Mouse (Mus musculus) neural tube, embryonic 11.5 days (tissue): ENCODE measurements around the gene Rer1. TPM values are rescaled to one million over a fixed set of nuclear protein-coding genes. Genes with fewer than 3 reads are reported as not detected.
A peak's percentile ranks its signal among the peaks of the same experiment; 100 is the strongest.

Experiments
- ATAC-seq: fragments of 200-750 bp; cut with Nextera tagmentation; 2 replicates; pipeline ENCODE4 v1.8.0; 2017; ENCODE audit warnings: moderate number of reproducible peaks, mild to moderate bottlenecking, moderate TSS enrichment, moderate library complexity; ENCODE audit not compliant: insufficient read depth, low FRiP score, low TSS enrichment
- DNase-seq: peaks from one replicate; pipeline ENCODE4 v3.0.0-alpha.2; 2015; ENCODE audit warnings: low spot score
- H3K27ac ChIP-seq: fragments of 300-500 bp; sonication (generic); 2 replicates; pipeline ENCODE4 v1.5.1; 2014; ENCODE audit warnings: low read depth, mild to moderate bottlenecking, low read length
- H3K27me3 ChIP-seq: fragments of 300-500 bp; sonication (generic); 2 replicates; pipeline ENCODE4 v1.6.1; 2014; ENCODE audit warnings: mild to moderate bottlenecking, low read length, mixed read lengths; ENCODE audit not compliant: control insufficient read depth, insufficient read depth
- H3K36me3 ChIP-seq: fragments of 300-500 bp; sonication (generic); 2 replicates; pipeline ENCODE4 v1.6.1; 2014; ENCODE audit warnings: mild to moderate bottlenecking, low read length, moderate library complexity, mixed read lengths; ENCODE audit not compliant: control insufficient read depth, insufficient read depth
- H3K4me1 ChIP-seq: fragments of 300-500 bp; sonication (generic); 2 replicates; pipeline ENCODE4 v1.6.1; 2014; ENCODE audit warnings: low read length, mixed read lengths; ENCODE audit not compliant: control insufficient read depth, insufficient read depth
- H3K4me2 ChIP-seq: fragments of 300-500 bp; sonication (generic); 2 replicates; pipeline ENCODE4 v1.6.1; 2014; ENCODE audit warnings: low read depth, mild to moderate bottlenecking, moderate library complexity
- H3K4me3 ChIP-seq: fragments of 300-500 bp; sonication (generic); 2 replicates; pipeline ENCODE4 v1.5.1; 2014; ENCODE audit warnings: low read depth, low read length
- H3K9ac ChIP-seq: fragments of 300-500 bp; sonication (generic); 2 replicates; pipeline ENCODE4 v1.6.1; 2014; ENCODE audit warnings: mild to moderate bottlenecking, low read length
- H3K9me3 ChIP-seq: fragments of 300-500 bp; sonication (generic); 2 replicates; pipeline ENCODE4 v1.6.1; 2016; ENCODE audit warnings: low read length; ENCODE audit not compliant: control insufficient read depth
- WGBS: fragments of 180-500 bp; shearing (Covaris S2); extraction: QIAGEN DNeasy Blood & Tissue Kit; methylation state at CpG from one replicate; pipeline ENCODE4 v1.1.7; 2014; 5-methylcytosine and 5-hydroxymethylcytosine counted together
- polyA plus RNA-seq: library from polyadenylated mRNA; unstranded; fragments of >200 nt; fragmentation: Nextera tagmentation; extraction: Ambion mirVana; gene quantifications from 2 replicates; pipeline ENCODE4 v1.2.1, GENCODE M21; 2014

Gene Rer1
- polyA plus RNA-seq, 1 experiment from 2014 or later = 145 TPM

DNA sequence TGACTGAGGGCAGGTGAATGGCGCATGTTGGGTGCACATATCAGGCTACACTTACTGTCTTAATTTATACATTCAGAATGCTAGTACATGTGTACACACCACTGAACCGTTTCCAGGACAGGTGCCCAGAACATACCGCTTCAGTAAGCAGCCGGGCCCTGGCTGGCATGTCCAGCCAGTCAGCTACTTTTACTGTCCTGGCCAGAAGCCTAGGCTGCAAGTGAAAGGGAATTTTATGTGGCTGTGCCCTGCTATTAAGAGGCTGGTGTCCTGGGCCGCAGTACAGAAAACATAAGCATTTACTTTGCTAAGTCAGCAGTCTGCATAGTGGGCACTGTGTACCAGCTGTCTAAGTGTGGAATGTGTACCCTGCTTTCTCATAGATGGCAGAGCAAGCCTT lies 15.3 kb downstream of the Rer1 start:
- no peaks in the 10 kb centered on the region for H3K9me3 ChIP-seq
- no peak overlapping the region for H3K27ac ChIP-seq
- no peak overlapping the region for H3K9ac ChIP-seq
- peaks cover 24% of the 10 kb centered on the region for H3K36me3 ChIP-seq
- 95% methylated on average over 5 of the region's 5 CpGs for WGBS
- ATAC-seq = no peak
- no peak overlapping the region for H3K4me3 ChIP-seq
- no peaks in the 10 kb centered on the region for H3K27me3 ChIP-seq
- DNase-seq = no peak
- no peak overlapping the region for H3K4me2 ChIP-seq
- peaks cover 6% of the 10 kb centered on the region for H3K4me1 ChIP-seq

DNA sequence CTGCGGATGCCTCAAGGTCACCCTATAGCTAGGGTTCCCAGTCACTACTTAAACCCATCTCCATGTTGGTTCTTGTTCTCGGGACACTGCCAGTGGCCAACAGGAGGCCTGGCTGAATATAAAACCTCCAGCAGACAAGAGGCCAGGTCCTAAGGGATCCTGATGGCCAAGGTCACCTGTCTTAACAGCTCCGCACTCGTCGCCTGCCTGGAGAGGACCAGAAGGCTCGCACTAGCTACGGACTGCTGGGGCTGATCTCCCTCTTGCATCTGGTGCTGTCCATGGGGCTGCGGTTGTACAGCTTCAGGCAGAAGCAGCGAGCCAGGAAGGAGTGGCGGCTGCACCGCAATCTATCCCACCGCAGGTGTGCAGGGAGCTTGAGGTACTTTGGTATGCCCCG lies 16.0 kb downstream of the Rer1 start:
- ATAC-seq (no peak), DNase-seq (no peak)
- Histone ChIP-seq H3K4me1 (peaks cover 6% of the 10 kb centered on the region), H3K9me3 (no peaks in the 10 kb centered on the region), H3K4me2 (no peak overlapping the region), H3K27ac (no peak overlapping the region), H3K27me3 (no peaks in the 10 kb centered on the region), H3K36me3 (peaks cover 19% of the 10 kb centered on the region), H3K9ac (no peak overlapping the region), H3K4me3 (no peak overlapping the region)
- 96% methylated on average over 13 of the region's 13 CpGs for WGBS

DNA sequence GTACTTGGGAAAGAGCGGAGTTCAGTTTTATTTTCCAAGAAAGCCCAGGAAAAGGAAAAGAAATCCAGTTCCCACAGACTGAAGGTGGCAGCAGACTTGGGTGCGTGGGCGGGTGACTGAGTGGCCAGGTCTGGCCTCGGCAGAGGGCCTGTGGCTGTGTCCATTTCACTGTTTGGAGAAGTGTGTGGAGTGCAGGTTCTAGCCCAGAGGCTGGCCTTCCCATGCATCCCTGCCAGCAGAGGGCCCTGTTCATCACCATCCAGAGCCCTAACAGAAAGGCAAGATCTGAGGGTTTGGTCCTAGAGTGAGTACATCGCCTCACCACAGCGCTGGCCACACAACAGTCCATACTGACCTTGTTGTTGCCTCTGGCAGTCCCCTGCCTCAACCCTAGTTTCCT lies 17.0 kb downstream of the Rer1 start:
- Histone ChIP-seq H3K36me3 (peaks cover 19% of the 10 kb centered on the region), H3K4me3 (no peak overlapping the region), H3K9me3 (no peaks in the 10 kb centered on the region), H3K4me1 (peaks cover 6% of the 10 kb centered on the region), H3K9ac (no peak overlapping the region), H3K4me2 (no peak overlapping the region), H3K27me3 (no peaks in the 10 kb centered on the region), H3K27ac (no peak overlapping the region)
- WGBS = 89% methylated on average over 6 of the region's 6 CpGs
- DNase-seq (no peak), ATAC-seq (no peak)

DNA sequence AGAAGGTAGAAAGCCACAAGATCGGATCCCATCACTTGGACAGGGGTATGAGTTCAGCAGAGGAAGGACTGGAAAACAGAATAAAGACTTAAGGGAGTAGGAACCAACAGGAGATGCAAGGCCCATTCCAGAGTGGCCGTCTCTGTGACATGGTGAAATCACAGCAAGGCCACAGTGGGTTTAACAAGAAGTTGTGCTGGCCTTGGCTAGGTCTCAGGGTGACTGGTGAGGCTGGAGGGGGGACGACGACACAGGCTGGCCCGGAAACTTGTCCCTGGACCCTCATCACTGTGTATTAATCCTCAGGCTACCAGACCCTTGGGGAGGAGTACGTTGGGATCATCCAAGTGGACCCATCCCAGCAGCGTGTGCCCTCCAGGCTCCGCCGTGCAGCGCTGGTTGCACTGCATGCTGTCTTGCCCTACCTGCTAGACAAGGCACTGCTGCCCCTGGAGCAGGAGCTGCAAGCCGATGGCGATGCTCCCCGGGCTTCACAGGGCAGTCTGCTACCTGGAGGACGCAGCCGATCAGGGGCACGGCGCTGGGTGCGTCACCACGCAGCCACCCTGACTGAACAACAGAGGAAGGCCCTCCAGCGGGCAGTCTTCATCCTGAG lies 17.7 kb downstream of the Rer1 start:
- DNase-seq (no peak), ATAC-seq (no peak)
- WGBS = 95% methylated on average over 20 of the region's 20 CpGs
- no peak overlapping the region for H3K4me2 ChIP-seq
- no peaks in the 10 kb centered on the region for H3K9me3 ChIP-seq
- H3K36me3 ChIP-seq = peaks cover 18% of the 10 kb centered on the region
- no peak overlapping the region for H3K9ac ChIP-seq
- H3K4me3 ChIP-seq = no peak overlapping the region
- H3K4me1 ChIP-seq = peaks cover 6% of the 10 kb centered on the region
- H3K27ac ChIP-seq = no peak overlapping the region
- H3K27me3 ChIP-seq = no peaks in the 10 kb centered on the region

DNA sequence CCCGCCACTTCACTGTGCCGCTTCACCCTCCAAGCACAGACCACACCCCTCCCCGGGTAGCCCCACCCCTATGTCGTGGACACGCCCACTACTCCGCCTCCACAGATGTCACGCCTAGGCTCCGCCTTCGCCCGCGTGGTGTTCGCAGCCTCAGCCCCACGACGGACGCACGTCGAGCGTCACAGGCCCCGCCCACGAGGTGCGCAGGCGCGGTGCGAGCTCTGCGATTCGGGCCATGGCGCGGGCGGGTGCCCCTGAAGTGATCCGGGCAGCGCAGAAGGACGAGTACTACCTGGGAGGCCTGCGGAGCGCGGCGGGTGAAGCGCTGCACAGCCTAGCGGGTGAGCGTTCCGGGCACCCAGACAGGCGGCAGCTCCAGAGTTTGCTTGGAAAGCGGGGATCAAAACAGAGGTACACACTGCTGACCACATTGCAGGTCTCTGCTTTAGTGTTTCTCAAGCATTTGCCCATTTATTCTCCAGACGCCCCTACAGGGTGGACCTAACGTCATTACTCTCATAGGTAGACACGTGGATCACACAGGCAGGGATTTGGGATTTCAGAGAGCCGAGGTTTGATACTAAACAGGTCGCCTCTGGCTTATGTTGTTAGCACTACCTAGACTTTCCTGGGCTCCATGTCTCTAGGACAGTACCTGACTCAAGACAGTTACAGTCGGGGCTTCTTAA lies 19.2 kb downstream of the Rer1 start, which contains the start of gene Pex10:
Gene Pex10 (plus strand): TSS at position 183 of the 689 bp plus-strand sequence.
- under 1% methylated on average over 48 of the region's 48 CpGs for WGBS
- H3K9ac ChIP-seq = peak within 1 kb of the TSS; percentile 75
- peaks cover 12% of the 10 kb centered on the region; the same call in 1 of the 2 replicates for H3K36me3 ChIP-seq
- ATAC-seq (peak; percentile 92), DNase-seq (peak; percentile 99)
- peak within 1 kb of the TSS; percentile 61; the same call in 1 of the 2 replicates for H3K27ac ChIP-seq
- no peaks in the 10 kb centered on the region for H3K27me3 ChIP-seq
- H3K4me2 ChIP-seq = peak within 1 kb of the TSS; percentile 87
- no peaks in the 10 kb centered on the region for H3K9me3 ChIP-seq
- peaks cover 6% of the 10 kb centered on the region for H3K4me1 ChIP-seq
- H3K4me3 ChIP-seq = peak within 1 kb of the TSS; percentile 64

DNA sequence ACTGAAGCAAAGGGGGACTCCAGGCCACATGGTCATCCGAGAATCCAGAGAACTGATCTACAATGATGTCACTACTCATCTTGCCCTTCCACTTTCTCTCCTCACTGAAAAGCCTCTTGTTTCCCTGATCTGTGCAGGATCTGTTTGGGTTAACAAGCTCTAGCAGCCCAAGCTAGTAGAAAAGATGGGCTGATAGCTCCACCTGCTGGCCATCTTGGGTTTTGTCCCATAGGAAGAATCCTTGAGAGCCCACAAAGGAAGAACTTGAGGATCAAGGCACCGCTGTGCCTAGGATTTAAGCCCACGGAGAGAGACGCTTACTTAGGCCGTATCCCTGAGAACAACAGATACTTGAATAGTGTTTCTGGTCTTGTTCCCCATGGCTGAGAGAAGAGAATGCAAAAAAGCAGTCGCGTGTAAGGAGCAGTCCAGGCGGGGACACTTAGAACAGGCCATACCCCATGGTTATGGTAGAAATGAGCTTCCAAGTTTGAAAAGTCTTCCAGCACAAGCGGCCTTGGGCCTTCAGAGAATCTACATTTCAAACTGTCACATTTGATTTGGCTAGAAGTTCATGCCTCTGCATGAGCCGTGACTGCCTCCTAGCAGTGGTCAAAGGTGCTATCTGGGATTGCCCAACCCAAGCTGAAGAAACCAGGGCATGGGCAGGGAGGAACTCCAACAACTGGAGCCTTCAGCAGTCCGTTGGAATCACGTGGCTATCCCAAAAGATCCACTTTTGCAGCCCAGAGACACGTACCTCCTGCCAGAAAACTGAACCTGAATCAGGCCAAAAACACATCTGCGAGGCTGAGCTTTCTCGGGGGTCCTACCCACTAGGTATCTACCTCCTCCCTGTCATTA lies 20.0 kb downstream of the Rer1 start:
- H3K4me2 ChIP-seq = peak overlapping the region; percentile 31
- H3K9me3 ChIP-seq = no peaks in the 10 kb centered on the region
- ATAC-seq (peak; percentile 64), DNase-seq (peak; percentile 93)
- H3K27me3 ChIP-seq = no peaks in the 10 kb centered on the region
- 3% methylated on average over 15 of the region's 15 CpGs for WGBS
- peaks cover 8% of the 10 kb centered on the region; the same call in 1 of the 2 replicates for H3K36me3 ChIP-seq
- peak overlapping the region; percentile 61; the same call in 1 of the 2 replicates for H3K27ac ChIP-seq
- H3K4me1 ChIP-seq = peaks cover 6% of the 10 kb centered on the region
- H3K4me3 ChIP-seq = peak overlapping the region; percentile 18; the same call in 1 of the 2 replicates
- H3K9ac ChIP-seq = no peak overlapping the region

DNA sequence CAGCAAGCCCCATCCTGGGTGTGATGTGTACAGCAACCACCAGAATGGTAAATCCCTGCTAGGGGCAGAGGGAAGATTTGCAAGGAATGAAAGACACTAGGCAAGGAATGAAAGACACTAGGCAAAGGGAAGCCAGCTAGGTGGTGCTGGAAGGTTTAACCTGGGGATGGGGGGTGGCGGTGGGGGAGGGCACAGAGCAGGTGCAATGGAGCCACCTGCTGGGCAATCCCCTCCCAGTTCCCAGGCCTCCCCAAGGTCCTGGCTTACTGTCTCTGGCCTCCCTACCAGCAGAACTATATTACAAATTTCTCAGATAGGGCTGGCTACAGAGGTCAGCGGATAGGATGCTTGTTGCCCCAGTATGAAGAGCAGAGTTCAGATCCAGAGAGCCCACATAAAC lies 21.7 kb downstream of the Rer1 start:
- peaks cover 2% of the 10 kb centered on the region; the same call in 1 of the 2 replicates for H3K36me3 ChIP-seq
- DNase-seq = no peak
- peaks cover 6% of the 10 kb centered on the region for H3K4me1 ChIP-seq
- ATAC-seq = no peak
- WGBS = 79% methylated on average over 2 of the region's 2 CpGs
- no peaks in the 10 kb centered on the region for H3K27me3 ChIP-seq
- H3K9me3 ChIP-seq = no peaks in the 10 kb centered on the region
- no peak overlapping the region for H3K4me3 ChIP-seq
- H3K27ac ChIP-seq = no peak overlapping the region
- no peak overlapping the region for H3K9ac ChIP-seq
- no peak overlapping the region for H3K4me2 ChIP-seq

DNA sequence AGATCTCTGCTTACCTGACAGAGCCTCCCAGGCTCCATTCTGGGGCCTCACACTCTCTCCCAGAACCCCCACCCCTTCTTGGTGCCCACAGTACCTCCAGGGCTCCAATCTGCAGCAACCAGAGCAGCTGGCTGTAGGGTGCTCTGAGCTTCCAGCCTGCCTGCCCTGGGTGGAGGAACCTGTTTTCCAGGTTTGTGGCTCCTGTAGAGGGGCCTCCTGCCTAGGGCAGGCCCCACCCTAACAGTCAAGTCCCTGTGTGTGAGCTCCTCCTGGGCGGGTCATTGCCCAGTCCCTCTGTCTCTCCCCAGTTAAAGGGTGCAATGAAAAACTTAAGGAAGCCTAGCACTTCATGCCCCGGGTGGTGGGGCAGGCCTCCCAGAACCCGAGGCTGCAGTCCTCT lies 22.3 kb downstream of the Rer1 start:
- no peak overlapping the region for H3K27ac ChIP-seq
- H3K4me1 ChIP-seq = peaks cover 6% of the 10 kb centered on the region
- H3K4me3 ChIP-seq = no peak overlapping the region
- ATAC-seq (no peak), DNase-seq (no peak)
- H3K36me3 ChIP-seq = peaks cover 2% of the 10 kb centered on the region; the same call in 1 of the 2 replicates
- no peaks in the 10 kb centered on the region for H3K27me3 ChIP-seq
- no peak overlapping the region for H3K4me2 ChIP-seq
- 25% methylated on average over 3 of the region's 3 CpGs for WGBS
- no peak overlapping the region for H3K9ac ChIP-seq
- H3K9me3 ChIP-seq = no peaks in the 10 kb centered on the region
